Mouse (Mus musculus): ENCODE results near the gene Tes3-ps. TPM values are rescaled to one million over a fixed set of nuclear protein-coding genes. Genes with fewer than 3 reads are reported as not detected.

Gene Tes3-ps
- total RNA-seq, 2 experiments from 2014 or later, result 1.3 to 1.5 TPM

- peak in 1 of 2 experiments; percentile 27 for DNase-seq
Observed at GRCm38 (mm10) chr13:49504510-49504909, 11.4 kb downstream of the Tes3-ps start, which contains the start of gene Ecm2. TSS of gene Ecm2 (plus strand) at chr13:49504810.

GRCm38 (mm10) chr13:49505776-49506175 is 12.7 kb downstream of the Tes3-ps start:
- peak; percentile 13 to 54 for DNase-seq

GRCm38 (mm10) chr13:49507176-49507575 is 14.1 kb downstream of the Tes3-ps start:
- peak; percentile 57 to 59 for DNase-seq

GRCm38 (mm10) chr13:49518761-49519160 is 25.6 kb downstream of the Tes3-ps start:
- no peak for DNase-seq

GRCm38 (mm10) chr13:49526235-49526634 is 33.1 kb downstream of the Tes3-ps start:
- DNase-seq, result no peak

- DNase-seq, result no peak
Observed at GRCm38 (mm10) chr13:49530636-49531035, 37.5 kb downstream of the Tes3-ps start.

GRCm38 (mm10) chr13:49536946-49537345 is 43.8 kb downstream of the Tes3-ps start:
- no peak for DNase-seq

- no peak for DNase-seq
Observed at GRCm38 (mm10) chr13:49538693-49539092, 45.6 kb downstream of the Tes3-ps start.

GRCm38 (mm10) chr13:49544279-49544678 is 51.2 kb downstream of the Tes3-ps start, which contains the start of gene Aspn:
TSS of gene Aspn (plus strand) at chr13:49544443.
- DNase-seq, result peak; percentile 13 to 45

- peak; percentile 42 to 59 for DNase-seq
Observed at GRCm38 (mm10) chr13:49545646-49546045, 52.5 kb downstream of the Tes3-ps start.

Other genes with a start within 250 kb of the Tes3-ps start
- 1 to 10 TPM in 1 of 2 experiments, under 1 TPM in 1; 0.55 to 1.3 TPM for gene Susd3, start 244.6 kb upstream of the Tes3-ps start, total RNA-seq (2021)
- gene Fgd3, start 173.0 kb upstream of the Tes3-ps start, total RNA-seq (2021), result 1 to 10 TPM; 1.2 to 2.4 TPM
- 10 to 100 TPM; 67.3 to 73.9 TPM for gene Bicd2, start 151.7 kb upstream of the Tes3-ps start, total RNA-seq (2021)
- 1 to 10 TPM; 7.0 to 7.4 TPM for gene Ippk, start 72.1 kb upstream of the Tes3-ps start, total RNA-seq (2021)
- 10 to 100 TPM; 13.2 to 15.1 TPM for gene Ecm2, start 11.5 kb downstream of the Tes3-ps start, total RNA-seq (2021)
- gene Aspn, start 51.1 kb downstream of the Tes3-ps start, total RNA-seq (2021), result 10 to 100 TPM; 13.3 to 16.9 TPM
- gene Omd, start 89.1 kb downstream of the Tes3-ps start, total RNA-seq (2021), result 1 to 10 TPM; 1.1 to 1.3 TPM
- gene Ogn, start 114.7 kb downstream of the Tes3-ps start, total RNA-seq (2021), result 10 to 100 TPM; 65.6 to 70.9 TPM
- gene Cenpp, start 159.5 kb downstream of the Tes3-ps start, total RNA-seq (2021), result 1 to 10 TPM; 2.4 to 2.8 TPM
- gene Nol8, start 159.8 kb downstream of the Tes3-ps start, total RNA-seq (2021), result 10 to 100 TPM; 20.7 to 21.4 TPM
- 10 to 100 TPM; 61.4 to 65.1 TPM for gene Iars, start 188.8 kb downstream of the Tes3-ps start, total RNA-seq (2021)

Measured in heart, adult 18-20 months (tissue).